8 mouse cellular contexts compared by ENCODE assay signal in genomic region chr4:107433998-107434355, GRCm38 (mm10). TPM values are rescaled to one million over a fixed set of nuclear protein-coding genes. Genes with fewer than 3 reads are reported as not detected.
DNase-seq lines count a peak whose midpoint lies in the region; ATAC-seq and TF ChIP-seq lines count a peak whose summit lies in the region.

No protein-coding gene starts in this region.

- DNase-seq in left cerebral cortex, adult 2 months (ENCODE audit: extremely low spot score in 1 of 2, low spot score in 2 of 2): no peak
- no peak for DNase-seq in left cerebral cortex, postnatal 14 days (ENCODE audit: low spot score in 2 of 2)
- no peak for DNase-seq in spleen, postnatal 10 days (ENCODE audit: low spot score in 2 of 2)
- DNase-seq in adrenal gland, postnatal 14 days: no peak
- no peak for DNase-seq in frontal cortex, postnatal 10 days (ENCODE audit: low spot score in 2 of 2)

- H3K4me3 ChIP-seq in left cerebral cortex, adult 2 months: peak overlapping the region; percentile 66
- H3K4me3 ChIP-seq in embryonic facial prominence, embryonic 15.5 days (replicated peaks): peak overlapping the region; percentile 69
- H3K4me3 ChIP-seq in intestine, embryonic 16.5 days (ENCODE audit: low read length): peak overlapping the region; percentile 62
- H3K4me3 ChIP-seq in neural tube, embryonic 12.5 days: peak overlapping the region; percentile 64

- no peaks in the 10 kb centered on the region for H3K9me3 ChIP-seq in embryonic facial prominence, embryonic 15.5 days (replicated peaks)
- H3K9me3 ChIP-seq in intestine, embryonic 16.5 days (ENCODE audit: control insufficient read depth, low read length): no peaks in the 10 kb centered on the region
- no peaks in the 10 kb centered on the region for H3K9me3 ChIP-seq in neural tube, embryonic 12.5 days

- H3K27me3 ChIP-seq in embryonic facial prominence, embryonic 15.5 days: peaks cover 45% of the 10 kb centered on the region
- peaks cover 56% of the 10 kb centered on the region for H3K27me3 ChIP-seq in intestine, embryonic 16.5 days (replicated peaks; ENCODE audit: control insufficient read depth, insufficient read depth, low read length)
- H3K27me3 ChIP-seq in neural tube, embryonic 12.5 days (replicated peaks): peaks cover 62% of the 10 kb centered on the region

- no peak overlapping the region for H3K27ac ChIP-seq in left cerebral cortex, adult 2 months
- peak overlapping the region; percentile 73 for H3K27ac ChIP-seq in embryonic facial prominence, embryonic 15.5 days (replicated peaks)
- no peak overlapping the region for H3K27ac ChIP-seq in intestine, embryonic 16.5 days (ENCODE audit: low read length)
- no peak overlapping the region for H3K27ac ChIP-seq in neural tube, embryonic 12.5 days

- H3K4me1 ChIP-seq in embryonic facial prominence, embryonic 15.5 days: peaks cover 28% of the 10 kb centered on the region
- peaks cover 8% of the 10 kb centered on the region; the same call in 1 of the 2 replicates for H3K4me1 ChIP-seq in intestine, embryonic 16.5 days (ENCODE audit: control insufficient read depth, insufficient read depth, low read length)
- peaks cover 11% of the 10 kb centered on the region for H3K4me1 ChIP-seq in neural tube, embryonic 12.5 days

- WGBS in embryonic facial prominence, embryonic 15.5 days: 5% methylated on average over 15 of the region's 15 CpGs
- WGBS in intestine, embryonic 16.5 days: 4% methylated on average over 15 of the region's 15 CpGs
- 6% methylated on average over 15 of the region's 15 CpGs for WGBS in neural tube, embryonic 12.5 days

- peak overlapping the region; percentile 65 for H3K9ac ChIP-seq in embryonic facial prominence, embryonic 15.5 days
- peak overlapping the region; percentile 56 for H3K9ac ChIP-seq in intestine, embryonic 16.5 days (ENCODE audit: low read depth, low read length)
- H3K9ac ChIP-seq in neural tube, embryonic 12.5 days: peak overlapping the region; percentile 72

- no peaks in the 10 kb centered on the region for H3K36me3 ChIP-seq in embryonic facial prominence, embryonic 15.5 days
- no peaks in the 10 kb centered on the region for H3K36me3 ChIP-seq in intestine, embryonic 16.5 days (ENCODE audit: control insufficient read depth, insufficient read depth, low read length)
- no peaks in the 10 kb centered on the region for H3K36me3 ChIP-seq in neural tube, embryonic 12.5 days

- intact Hi-C loops in left cerebral cortex, adult 2 months (cut with DNase I): no loop called here
- intact Hi-C loops in left cerebral cortex, postnatal 14 days (cut with DNase I): no loop called here

- TF ChIP-seq CTCF in left cerebral cortex, adult 2 months (IDR thresholded peaks at IDR 0.05): no peak

- H3K4me2 ChIP-seq in embryonic facial prominence, embryonic 15.5 days (replicated peaks): peak overlapping the region; percentile 96
- peak overlapping the region; percentile 98 for H3K4me2 ChIP-seq in intestine, embryonic 16.5 days (ENCODE audit: low read depth, low read length)
- peak overlapping the region; percentile 97 for H3K4me2 ChIP-seq in neural tube, embryonic 12.5 days (replicated peaks)

- no peak for ATAC-seq in embryonic facial prominence, embryonic 15.5 days (ENCODE audit: insufficient number of reproducible peaks, low FRiP score, low TSS enrichment, low read depth)
- no peak for ATAC-seq in intestine, embryonic 16.5 days
- no peak for ATAC-seq in neural tube, embryonic 12.5 days (ENCODE audit: low FRiP score, low read depth)

RNA-seq across cellular contexts. Expression of gene Glis1, which starts 0.4 kb away (rescaled TPM):
- 1 to 10 TPM; 1.5 to 2.9 TPM for total RNA-seq in left cerebral cortex, adult 2 months (2021)
- 1 to 10 TPM; 1.4 to 2.3 TPM for total RNA-seq in left cerebral cortex, postnatal 14 days (2021)
- polyA plus RNA-seq in embryonic facial prominence, embryonic 15.5 days (2015; fragmentation: Nextera tagmentation; extraction: Ambion mirVana): 35.3 and 37.4 TPM in 2 replicates
- polyA plus RNA-seq in intestine, embryonic 16.5 days (2015; fragmentation: Nextera tagmentation; extraction: Ambion mirVana): 0.31 and 0.32 TPM in 2 replicates
- 4.5 and 4.9 TPM in 2 replicates for polyA plus RNA-seq in neural tube, embryonic 12.5 days (2016; fragmentation: Nextera tagmentation; extraction: Ambion mirVana)
- total RNA-seq in adrenal gland, postnatal 14 days (2021): 0.30 and 1.2 TPM in 2 replicates
